Mouse (Mus musculus) T-cell, adult 2 months (primary cell): ENCODE data around the gene Otop2.

ENCODE experiments used
- DNase-seq: peaks from one replicate; pipeline ENCODE4 v3.0.0; 2022; ENCODE audit warnings: low spot score

Otop2 gene

DNA sequence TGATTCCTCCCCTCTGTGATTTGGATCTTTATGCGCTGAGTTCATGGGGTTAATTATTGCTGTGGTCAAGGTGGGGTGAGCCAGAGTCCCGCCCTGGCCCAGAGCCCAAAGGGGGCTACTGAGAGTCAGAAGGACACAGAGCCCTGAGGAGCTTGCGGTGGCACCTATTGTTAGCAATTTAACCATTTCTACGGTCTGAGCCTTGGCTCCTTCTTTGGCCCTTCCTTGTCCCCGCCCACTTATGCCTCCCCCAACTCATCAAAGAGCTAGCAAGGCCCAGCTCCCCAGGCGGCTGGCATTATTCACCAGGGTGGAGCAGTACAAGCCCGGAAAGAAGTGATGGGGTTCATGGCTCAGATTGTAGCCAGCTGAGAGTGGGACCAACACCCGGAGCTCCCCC, at the start of gene Otop2:
Otop2 (plus strand) TSS at position 301 of the 400 bp plus-strand sequence.
- no peak for DNase-seq

DNA sequence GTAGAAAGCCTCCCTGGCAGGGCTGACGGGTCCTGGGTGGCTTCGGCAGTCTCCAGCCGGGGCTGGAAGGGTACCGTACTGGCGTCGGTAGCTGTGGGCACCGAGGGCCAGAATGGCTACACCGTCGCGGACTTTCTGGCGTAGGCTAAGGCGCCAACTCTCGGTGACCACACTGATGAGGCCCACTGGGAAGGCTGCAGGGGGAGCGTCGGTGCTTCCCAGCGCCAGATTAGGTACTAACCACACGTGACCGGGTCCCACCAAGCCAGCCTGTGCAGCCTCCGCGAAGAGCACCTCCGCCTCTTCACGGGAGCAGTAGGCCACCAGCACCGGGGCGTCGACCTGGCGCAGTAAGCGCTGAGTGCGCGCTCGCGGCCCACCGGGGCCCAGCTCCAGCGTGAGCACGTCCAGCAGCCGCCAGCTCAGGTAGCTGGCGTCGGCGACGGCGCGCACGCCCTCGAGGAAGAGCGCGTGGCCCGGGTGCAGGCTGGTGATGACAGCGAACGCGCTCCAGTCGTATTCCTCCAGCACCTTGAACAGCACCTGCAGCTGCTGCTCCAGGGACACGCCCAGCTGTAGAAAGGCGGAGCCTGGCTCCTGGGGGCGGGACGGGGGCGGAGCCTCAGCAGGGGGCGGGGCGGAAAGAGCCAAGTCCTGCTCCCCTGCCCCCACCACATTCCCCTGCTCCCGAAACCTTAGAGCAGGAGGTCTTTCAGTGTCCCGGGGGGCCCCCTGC, 49.0 kb upstream of the Otop2 start:
- DNase-seq: no peak

DNA sequence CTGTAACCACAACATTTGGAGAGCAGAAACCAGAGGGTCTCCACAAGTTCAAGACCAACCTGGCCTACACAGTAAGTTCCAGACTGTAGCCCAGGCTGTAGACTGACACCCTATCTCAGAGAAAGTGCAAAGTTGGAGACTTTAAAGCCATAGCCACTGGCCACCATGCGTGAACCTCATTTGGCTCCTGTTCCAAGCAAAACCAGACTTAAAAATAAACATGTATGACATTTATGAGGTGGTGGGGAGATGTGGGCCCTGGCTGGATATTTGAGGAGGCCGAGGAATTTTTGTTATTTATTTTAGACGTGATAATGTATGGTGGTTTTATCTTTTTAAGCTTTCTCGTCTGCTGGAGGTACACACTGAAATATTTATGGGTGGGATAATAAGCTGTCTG, 47.8 kb upstream of the Otop2 start:
- DNase-seq: no peak

DNA sequence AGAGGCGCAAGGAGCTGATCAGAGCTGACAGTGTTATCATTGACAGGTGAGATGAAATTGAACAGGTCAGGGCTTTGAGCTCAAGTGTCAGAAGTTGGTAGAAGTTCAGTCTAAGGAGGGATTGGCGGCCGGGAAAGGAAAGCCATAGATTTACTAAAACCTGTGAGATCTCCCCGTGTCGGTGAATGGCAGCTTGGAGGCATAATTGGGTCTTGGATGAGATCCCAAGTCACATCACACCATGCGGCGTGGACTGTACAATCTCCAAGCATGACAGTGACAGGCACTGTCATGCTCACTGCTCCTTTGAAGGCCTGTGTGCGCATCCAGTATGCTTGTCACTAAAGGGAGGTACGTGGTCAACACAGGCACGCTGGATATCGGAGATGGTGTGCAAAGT, 44.0 kb upstream of the Otop2 start:
- no peak for DNase-seq

DNA sequence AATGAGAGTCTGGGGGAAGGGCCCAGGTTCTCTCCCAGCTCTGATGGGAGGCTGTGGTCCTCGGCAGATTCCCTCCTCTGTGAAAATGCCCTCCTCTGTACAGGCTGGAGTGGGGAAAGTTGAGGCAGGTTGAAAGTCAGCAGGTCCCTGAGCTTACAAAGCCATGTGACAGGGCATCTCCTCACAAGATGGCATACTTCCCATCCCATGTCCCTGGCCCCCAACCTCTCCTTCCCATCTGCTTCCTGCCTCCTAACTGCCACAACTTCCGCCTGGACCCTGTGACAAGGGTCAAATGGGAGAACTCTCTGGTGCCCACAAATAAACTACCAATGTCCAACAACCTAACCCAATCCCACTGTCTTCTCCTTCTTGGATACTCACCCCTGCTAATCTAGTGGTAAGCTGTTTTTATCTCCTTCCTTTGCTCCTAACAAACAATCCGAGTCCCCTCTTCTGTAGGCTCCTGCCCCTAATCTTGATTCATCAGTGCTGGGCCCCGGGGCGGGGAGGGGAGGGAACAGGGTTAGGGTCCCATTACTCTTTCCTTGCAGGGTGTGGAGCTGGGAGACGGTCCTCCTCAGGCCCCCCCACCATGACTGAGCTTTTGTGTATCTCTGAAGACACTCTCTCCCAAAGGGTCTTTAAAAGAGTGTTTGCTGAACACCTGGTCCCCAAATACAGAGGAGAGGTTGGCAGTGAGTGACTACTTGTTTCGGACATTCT, 42.7 kb upstream of the Otop2 start:
- no peak for DNase-seq

DNA sequence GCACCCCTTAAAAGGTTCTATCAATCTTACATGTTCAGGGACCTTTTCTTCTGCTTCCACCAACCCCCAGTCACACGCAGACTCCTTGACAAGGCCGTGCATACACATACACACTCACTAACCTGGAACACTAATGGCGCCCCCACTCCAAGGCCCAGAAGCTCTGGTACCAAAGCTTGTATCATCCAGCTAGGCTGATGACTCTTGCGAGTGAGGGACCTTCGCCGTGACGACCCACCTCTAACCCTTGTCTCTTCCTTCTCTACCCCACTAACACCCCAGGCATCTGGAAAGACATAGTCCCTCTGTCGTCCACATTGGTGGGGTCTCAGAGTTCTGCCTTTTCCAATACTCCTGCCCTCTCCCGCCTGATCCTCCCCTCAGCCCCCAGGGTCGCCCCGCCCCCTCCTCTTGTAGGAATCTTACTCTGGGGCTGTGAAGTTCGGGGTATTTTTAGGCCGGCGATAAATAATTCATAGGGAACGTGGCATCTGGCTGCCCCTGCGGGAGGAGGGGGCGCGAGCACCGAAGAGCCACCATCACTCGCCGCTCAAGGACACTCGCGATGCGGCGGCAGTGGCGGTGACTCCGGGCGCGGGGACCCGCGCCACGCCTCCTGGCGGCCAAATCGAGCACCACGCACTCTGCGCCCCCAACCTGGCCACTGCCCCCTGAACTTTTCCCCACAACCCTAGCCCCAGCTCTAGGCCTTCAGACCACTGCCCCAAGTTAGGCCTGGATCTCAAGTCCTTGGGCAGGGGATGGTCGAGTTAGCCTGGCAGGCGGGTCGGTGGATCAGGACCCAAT, 41.9 kb upstream of the Otop2 start:
- no peak for DNase-seq

DNA sequence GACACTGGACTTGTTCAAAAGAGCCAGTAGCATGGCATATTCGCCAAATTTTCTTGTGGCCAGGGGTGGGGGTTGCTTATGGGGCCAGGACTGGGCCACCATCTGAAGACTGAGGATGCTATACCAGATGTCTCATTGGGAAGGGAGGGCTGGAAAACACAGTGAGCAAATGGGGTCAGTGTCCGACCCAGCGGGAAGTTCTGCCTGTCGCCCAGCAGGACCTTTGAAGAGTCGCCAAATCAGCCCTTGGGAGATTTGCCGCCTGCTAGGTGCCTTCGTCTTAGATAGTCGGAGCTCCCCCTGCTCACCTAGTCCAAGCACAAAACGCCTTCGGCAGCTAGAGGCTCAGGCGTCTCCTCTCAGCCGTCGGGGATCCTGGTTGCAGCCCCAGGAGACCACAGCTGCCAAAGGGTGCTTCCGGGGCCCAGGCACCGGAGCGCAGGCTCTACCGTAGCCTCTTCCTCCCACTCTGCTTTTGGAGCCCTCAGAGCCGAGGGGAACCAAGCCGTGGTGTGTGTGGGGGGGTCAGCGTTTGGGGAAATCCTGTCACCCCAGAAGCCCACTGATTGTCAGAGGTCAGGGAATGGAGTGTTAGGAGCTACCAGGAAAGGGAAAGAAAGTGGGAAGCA, 41.1 kb upstream of the Otop2 start:
- no peak for DNase-seq

DNA sequence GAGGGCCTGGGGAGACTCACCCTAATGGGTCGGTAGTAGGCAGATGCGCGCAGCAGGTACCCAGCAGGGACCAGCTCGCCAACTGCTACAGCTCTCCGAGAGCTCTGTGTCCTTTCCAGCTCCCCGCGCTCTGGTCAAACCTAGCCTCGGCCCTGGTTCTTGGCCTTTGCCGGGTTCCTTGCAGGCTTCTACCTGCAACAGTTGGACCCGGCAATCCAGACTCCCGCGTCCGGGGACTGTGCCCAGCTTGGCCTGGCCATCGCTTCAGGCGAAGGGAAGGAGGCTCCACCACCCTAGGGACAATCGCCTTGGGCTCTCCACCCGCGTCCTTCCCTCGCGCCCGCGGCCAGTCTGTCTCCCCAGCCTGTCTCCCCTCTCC, 40.6 kb upstream of the Otop2 start:
- DNase-seq: no peak

DNA sequence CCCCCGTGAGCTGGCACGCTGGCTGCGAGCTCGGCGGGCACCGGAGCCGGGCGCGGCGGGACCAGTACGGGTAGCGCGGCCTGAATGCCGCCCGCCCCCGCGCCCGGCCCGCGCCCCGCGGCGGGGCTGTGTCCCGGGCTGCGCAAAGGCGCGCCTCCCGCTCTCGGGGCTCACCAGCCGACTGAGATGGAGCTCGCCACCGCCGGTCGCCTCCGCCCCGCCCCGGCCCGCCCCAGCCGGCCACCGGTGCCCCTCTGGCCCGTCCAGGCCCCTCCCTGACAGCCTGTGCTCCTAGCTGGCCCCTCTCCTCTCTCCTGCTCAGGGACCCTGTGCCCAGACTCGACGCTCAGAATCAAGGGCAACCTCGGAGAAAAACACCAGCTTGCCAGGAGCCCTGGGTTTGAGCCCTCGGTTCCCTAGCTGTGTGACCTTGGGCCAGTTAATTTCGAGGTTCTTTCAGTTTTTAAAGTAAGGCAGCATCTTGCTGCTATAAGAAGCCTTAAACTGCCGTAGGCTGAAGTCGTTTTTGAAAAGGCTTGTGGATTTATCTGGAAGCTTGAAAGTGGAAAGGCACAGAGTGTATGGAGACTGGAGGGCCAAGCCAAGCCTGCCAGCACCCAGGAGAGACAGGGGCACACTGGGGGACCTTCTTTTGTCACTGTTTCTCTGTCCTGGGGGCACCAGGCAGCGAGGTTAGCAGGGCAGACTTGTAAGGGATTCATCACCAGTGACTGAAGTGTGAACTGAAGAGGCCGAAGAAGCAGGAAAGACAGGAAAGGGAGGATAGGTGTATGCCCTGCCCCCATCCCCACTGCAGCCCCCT, 39.7 kb upstream of the Otop2 start, which contains the start of gene Grin2c:
Grin2c (minus strand) TSS at position 183 of the 823 bp plus-strand sequence.
- no peak for DNase-seq

DNA sequence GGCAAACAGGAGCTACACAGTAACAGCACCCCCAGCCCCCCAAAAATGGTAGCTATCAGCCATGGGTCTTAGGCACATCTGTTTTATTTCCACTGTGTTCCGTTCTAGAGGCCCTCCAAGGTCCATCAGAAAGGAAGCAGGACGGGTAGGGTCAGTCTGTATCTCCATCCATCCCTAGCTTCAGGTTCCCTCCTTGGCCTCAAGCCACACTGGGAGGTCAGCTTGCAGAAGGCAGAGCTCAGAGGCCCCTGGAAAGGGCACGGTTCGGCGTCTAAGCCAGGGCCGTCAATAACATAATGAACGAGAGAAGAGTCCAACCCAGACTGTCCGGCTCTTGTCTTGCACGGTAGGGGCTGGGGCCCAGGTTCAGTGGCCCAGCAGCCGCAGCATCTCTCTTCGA, 39.0 kb upstream of the Otop2 start:
- no peak for DNase-seq

DNA sequence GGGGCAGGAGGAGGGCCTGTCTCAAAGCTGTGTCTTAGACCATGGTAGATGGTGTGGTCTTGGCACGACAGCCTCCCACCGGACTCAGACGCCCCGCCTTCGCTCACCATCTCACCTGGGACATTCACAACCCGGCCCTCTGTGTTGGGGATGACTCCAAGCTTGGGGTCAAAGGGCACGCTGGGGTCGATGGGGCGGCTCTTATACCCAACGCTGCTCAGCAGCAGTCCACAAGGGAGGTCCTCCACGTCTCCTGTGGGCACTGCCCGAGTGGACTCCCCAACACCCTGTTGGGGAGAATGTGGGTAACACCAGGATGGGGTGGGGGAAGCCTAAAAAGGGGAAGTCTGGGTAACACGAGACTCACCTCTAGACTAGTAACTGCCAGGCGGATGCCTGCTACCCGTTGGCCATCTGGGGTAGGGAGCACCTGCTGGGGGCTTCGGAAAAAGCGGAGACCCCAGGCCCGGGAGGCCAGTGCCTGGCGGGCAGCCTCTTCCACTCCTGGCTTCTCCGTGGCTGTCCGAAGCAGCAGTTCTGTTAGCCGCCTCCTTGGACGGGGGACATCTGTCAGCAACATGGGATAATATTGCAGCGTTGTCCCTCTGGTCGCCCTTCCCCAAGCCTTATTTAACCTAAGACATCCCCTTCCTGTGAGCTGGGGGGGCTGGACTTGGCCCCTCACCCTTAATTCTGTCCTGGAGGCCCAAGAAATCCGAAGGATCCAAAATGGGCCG, 37.5 kb upstream of the Otop2 start:
- no peak for DNase-seq

DNA sequence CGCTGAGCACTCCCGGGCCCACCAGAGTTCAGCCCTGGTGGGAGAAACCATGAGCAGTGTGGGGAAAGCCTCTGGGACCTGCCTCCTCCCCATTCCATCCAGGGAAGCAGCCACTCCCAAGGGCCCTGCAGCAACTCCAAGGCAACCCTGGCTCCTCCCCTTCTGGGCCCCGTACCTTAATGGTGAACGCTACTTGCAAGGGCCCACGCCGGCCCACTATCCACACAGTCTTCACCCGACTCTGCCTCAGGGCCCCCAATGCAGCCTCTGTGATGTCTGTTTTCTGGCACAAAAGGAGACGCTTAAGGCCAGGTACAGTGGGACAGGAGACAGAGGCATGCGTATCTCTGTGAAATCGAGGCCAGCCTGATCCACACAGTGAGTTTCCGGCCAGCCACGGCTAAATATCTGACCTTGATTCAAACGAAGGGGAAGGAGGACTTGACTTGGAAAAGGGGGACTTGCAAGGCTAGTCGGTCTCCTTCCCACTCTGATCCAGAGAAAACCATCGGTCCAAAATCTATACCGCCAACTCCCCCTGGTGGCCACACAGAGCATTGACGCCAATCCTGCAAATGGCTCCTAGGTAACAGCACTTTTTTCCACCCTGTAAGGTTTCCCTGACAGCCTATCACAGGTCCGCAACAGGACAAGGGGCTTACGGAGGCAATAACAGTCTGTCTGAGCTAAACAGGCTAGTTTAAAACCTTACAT, 36.7 kb upstream of the Otop2 start:
- DNase-seq: peak; percentile 37

DNA sequence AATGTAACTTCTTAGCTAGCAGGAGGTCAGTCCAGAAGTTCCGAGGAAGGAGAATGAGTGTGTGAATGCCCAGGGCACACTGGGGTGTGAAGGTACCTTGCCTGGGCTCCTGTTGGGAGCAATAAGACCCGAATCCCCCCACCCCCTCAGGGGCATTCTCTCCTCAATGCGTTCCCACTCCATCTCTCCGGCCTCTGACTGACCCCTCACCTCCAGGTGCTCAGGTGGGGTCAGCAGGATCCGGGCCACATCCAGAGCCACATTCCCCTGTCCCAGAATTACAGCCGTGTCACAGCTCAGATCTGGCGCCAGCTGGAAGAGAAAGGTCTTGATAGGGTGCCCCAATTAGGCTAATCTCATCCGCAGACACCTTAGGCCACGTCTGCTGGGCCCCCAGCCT, 35.9 kb upstream of the Otop2 start:
- DNase-seq: no peak

DNA sequence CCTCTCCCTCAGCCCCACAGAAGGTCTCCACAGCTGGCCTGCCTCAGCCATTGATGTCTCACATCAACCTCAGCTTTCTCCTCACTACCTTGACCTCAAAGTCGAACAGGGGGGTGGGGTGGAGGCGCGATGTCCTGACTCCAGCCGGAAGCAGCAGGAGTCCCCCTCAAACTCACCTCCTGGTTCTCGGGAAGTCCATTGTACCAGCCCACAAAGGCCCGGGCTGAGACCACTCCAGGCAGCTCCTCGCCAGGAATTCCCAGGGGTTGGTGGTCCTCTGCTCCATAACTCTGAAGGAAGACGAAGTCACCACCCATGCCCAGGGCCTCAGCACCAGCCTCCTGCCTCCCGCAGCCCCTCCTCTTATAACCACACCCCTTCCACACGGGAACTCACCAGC, 35.5 kb upstream of the Otop2 start:
- no peak for DNase-seq

DNA sequence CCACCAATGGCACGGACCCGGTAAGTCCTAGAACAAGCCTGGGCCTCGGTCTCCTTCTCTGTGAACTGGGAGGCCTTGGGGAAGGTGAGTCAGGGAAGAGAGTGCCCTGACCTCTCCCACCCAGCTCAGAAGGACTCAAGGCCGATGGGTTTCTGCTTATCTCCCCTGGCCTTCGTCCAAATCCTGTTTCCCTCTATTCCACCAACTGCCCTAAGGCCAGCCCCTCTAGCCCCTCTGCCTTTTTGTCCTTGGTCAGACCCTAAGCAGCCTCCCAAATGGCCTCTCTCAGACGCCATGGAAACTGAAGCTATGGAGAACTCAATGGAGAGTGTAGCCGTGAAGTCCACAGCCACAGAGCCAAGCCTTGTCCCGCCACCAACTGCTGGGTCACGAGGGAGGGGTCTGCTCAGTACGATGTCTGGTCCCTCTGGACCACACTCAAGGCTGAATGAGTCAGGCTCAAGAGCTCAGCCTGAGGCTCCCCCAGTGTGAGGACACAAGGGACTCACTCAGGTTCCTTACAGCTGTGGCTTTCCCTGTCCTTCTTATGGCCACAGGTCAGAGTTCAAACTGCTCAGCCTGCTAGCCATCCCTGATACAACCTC, 34.0 kb upstream of the Otop2 start:
- DNase-seq: no peak

DNA sequence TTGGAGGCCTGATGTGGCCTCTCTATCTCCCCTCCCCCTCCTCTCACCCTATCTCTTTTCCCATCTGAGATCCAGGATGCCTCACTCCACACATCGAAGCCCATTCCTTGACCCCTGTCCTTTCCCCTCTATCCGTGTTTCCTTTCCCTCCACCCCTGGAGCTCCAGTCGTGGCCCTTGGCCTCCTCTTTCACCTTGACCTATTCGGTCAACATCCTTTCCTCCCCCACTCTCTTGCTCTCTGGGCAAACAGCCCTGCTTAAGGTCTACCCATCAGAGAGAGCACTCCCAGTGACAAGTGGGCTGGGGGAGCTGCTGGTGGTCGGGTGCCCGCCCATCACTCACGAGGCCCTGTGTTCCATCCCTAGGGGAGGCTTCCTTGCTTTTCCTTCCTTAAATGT, 33.2 kb upstream of the Otop2 start:
- no peak for DNase-seq

DNA sequence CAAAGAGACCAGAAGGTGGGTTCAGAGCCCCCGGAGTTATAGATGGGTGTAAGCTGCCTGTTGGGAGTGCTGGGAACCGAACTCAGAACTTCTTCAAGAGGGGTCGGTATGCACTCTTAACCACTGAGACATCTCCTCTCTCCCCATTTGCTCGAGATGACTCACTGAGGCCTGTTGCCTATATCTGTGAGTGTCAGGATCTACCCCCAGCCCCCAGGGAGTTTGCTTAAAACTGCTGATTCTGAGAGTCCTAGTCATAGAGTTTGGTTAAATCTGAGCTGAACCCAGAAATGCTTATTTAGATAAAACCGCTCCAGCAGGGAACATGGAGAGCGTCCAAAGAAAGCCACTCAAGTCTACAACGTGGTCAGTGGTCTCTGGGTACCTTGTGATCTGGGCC, 32.8 kb upstream of the Otop2 start:
- no peak for DNase-seq

DNA sequence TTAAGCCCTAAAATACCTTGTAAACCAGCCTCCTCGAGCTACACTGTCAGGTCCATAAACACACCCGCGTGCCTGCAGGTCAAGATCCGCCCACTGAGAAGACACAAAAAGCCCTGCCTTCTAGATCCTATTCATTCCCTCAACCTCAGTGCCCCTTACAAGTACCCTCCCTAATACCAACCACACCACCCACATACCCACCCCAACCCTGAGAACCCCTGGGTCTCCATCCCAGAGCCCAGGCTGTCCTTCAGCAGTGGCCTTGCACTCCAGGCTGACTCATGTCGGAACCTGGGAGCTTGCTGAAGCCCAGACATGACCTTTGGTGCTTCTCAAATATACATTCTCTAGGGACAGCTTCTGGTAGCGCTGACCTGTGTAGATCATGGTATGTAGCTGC, 32.2 kb upstream of the Otop2 start:
- no peak for DNase-seq

DNA sequence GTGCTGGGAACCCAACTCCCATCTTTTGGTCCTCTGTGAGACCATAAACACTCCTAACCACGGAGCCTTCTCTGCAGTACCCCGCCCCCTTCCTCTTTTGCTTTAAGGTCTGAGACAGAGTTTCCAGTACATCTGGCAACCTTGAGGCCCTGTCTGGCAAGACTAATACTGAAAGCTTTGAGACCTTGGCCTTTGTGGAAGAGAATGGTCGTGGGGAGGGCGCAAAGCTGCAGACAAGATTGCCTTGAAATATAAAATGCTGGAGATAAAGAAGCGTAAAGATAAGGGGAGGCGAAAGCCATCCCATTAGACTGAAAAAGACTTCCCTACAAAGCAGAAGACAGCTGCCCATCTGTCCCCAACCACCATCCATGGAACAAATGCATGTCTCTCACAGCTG, 31.5 kb upstream of the Otop2 start:
- no peak for DNase-seq

DNA sequence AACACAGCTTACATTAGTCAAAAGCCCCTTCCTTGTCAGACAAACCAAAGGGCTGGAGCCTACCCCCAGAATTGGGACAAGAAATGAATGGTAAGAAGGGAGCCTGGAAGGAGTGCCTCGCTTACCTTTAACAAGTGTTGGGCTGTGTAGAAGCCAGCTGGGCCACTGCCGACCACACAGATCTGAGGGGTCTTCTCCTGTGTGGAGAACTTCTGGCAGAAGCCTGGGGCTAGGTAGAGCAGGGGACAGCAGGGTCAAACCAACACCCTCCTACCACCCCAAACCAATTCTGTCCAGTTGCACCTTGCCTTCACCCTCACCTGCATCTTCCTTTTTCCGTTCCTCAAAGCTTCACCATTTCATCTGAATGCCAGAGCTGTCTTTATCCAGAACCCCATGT, 31.0 kb upstream of the Otop2 start:
- no peak for DNase-seq
